25 mouse cellular contexts compared by ENCODE assay signal in genomic region chr16:25523621-25524020, GRCm38 (mm10).
"Had no signal": no experiment of that assay in that cellular context is flagged by ENCODE, and none has a peak within 500 bp of the region (broad histone marks: within the 10 kb centered on the region; RNA-seq: fewer than 3 reads in every experiment).

No protein-coding gene starts in this region.

- H3K9ac ChIP-seq: limb, embryonic 13.5 days; liver, embryonic 12.5 days; liver, embryonic 15.5 days; lung, embryonic 15.5 days; midbrain, embryonic 13.5 days; neural tube, embryonic 12.5 days; neural tube, embryonic 15.5 days had no signal

- DNase-seq: kidney, adult 18-20 months; kidney, postnatal 14 days; layer of hippocampus, adult 9-11 months; liver; lung, adult 18-20 months; lung, postnatal 10 days; lung, postnatal 36 days; right cerebral cortex, adult 18-20 months; right cerebral cortex, postnatal 14 days; right cerebral cortex, postnatal 4 days; thymus, adult 18-20 months; thymus, postnatal 14 days; thymus, postnatal 4 days had no signal

- H3K27ac ChIP-seq: limb, embryonic 10.5 days; limb, embryonic 13.5 days; liver, embryonic 12.5 days; liver, embryonic 15.5 days; lung, embryonic 15.5 days; midbrain, embryonic 10.5 days; midbrain, embryonic 13.5 days; neural tube, embryonic 12.5 days; neural tube, embryonic 15.5 days had no signal

- H3K4me3 ChIP-seq: layer of hippocampus, adult 2 months; limb, embryonic 10.5 days; limb, embryonic 13.5 days; liver, embryonic 12.5 days; liver, embryonic 15.5 days; lung, embryonic 15.5 days; megakaryocyte, embryonic 14.5 days; midbrain, embryonic 10.5 days; midbrain, embryonic 13.5 days; neural tube, embryonic 12.5 days; neural tube, embryonic 15.5 days had no signal

- H3K27me3 ChIP-seq: limb, embryonic 13.5 days; liver, embryonic 12.5 days; liver, embryonic 15.5 days; lung, embryonic 15.5 days; megakaryocyte, embryonic 14.5 days; midbrain, embryonic 13.5 days; neural tube, embryonic 12.5 days; neural tube, embryonic 15.5 days had no signal

- H3K36me3 ChIP-seq: limb, embryonic 10.5 days; limb, embryonic 13.5 days; liver, embryonic 12.5 days; liver, embryonic 15.5 days; lung, embryonic 15.5 days; midbrain, embryonic 10.5 days; midbrain, embryonic 13.5 days; neural tube, embryonic 12.5 days; neural tube, embryonic 15.5 days had no signal

- ATAC-seq: liver, embryonic 12.5 days; midbrain, embryonic 13.5 days; midbrain, embryonic 16.5 days had no signal

- H3K9me3 ChIP-seq: limb, embryonic 10.5 days; limb, embryonic 13.5 days; liver, embryonic 12.5 days; liver, embryonic 15.5 days; lung, embryonic 15.5 days; midbrain, embryonic 10.5 days; neural tube, embryonic 12.5 days; neural tube, embryonic 15.5 days had no signal

- H3K4me2 ChIP-seq: limb, embryonic 13.5 days; liver, embryonic 12.5 days; liver, embryonic 15.5 days; lung, embryonic 15.5 days; midbrain, embryonic 13.5 days; neural tube, embryonic 12.5 days; neural tube, embryonic 15.5 days had no signal

- H3K4me1 ChIP-seq: limb, embryonic 10.5 days; limb, embryonic 13.5 days; liver, embryonic 12.5 days; liver, embryonic 15.5 days; lung, embryonic 15.5 days; megakaryocyte, embryonic 14.5 days; midbrain, embryonic 10.5 days; midbrain, embryonic 13.5 days; neural tube, embryonic 12.5 days; neural tube, embryonic 15.5 days had no signal
